Mouse (Mus musculus) frontal cortex, postnatal 36 days (tissue): ENCODE data around the gene Kif2c.

Experiments
- DNase-seq, 2 experiments: peaks; one replicate each; pipeline ENCODE4 v3.0.0; 2022; ENCODE audit warnings: low spot score in 2 of 2

The Kif2c gene

DNA sequence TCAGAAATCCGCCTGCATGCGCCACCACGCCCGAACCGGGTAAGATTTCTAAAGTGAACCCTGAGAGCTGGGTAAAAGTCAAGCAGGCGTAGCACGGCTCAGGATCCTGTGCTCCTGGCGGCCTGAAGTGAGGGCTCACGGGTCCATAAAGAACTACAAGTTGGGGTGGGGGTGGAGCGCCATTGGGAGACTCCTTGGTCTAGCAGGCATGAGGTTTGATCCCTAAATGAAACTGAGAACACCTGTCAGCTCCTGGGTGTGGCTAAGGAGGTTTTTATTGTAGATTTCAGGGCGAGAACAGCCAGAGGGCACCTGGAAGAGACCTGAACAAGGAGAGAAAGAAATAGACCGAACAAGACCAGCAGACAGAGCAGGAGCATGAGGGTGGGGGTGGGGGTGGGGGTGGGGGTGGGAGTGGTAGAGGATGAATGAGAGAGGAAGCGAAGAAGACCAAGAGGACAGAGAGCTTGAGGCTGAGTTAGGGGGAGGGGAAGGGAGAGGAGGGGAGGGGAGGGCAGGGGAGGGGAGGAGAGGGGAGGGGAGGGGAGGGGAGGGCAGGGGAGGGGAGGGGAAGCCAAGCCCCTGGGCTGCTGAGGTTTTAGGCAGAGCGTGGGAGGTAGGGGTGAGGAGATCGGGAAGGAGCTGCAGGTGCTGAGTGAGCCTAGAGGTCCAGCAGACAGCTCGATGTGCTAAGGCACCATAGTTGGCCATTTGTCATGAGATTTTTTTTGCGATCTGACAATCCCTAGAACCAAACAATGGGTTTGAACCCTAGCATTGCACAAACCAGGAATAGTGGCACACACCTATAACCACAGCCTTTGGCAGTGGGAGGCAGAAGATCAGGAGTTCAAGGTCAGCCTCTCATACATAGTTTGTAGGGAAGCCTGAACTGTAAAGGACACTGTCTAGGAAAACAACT lies 43.9 kb downstream of the Kif2c start:
- no peak for DNase-seq

- DNase-seq, result no peak
Observed at GRCm38 (mm10) chr4:117136034-117136433, 46.4 kb downstream of the Kif2c start.

GRCm38 (mm10) chr4:117134601-117134995 lies 47.8 kb downstream of the Kif2c start:
- no peak for DNase-seq

- DNase-seq, result peak; percentile 97 to 98
Observed at GRCm38 (mm10) chr4:117133817-117134600, 48.4 kb downstream of the Kif2c start, which contains the start of gene Plk3. Gene Plk3, minus strand, starts transcription at chr4:117133963.

- no peak for DNase-seq
Observed at GRCm38 (mm10) chr4:117133366-117133796, 49.1 kb downstream of the Kif2c start.

DNA sequence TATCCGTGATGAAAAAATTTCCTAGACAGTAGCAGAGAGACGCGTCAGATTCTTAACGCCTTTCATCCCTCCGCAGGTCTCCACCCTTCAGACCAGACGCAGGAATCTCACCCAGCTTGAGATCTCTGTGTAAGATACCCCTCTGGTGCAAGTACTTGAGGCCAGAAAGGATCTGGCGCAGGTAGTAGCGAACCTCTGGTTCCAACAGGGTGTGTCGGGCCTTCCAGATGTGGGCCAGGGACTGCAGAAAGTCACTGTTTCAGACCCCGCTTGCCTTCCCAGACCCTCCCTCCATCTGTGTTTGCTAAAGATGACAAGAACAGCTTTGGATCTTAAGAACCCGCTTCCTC lies 49.7 kb downstream of the Kif2c start:
- no peak for DNase-seq

- DNase-seq, result no peak
Observed at GRCm38 (mm10) chr4:117131890-117132793, 50.3 kb downstream of the Kif2c start.

GRCm38 (mm10) chr4:117131198-117131597 lies 51.2 kb downstream of the Kif2c start:
- DNase-seq, result no peak

GRCm38 (mm10) chr4:117130790-117131189 lies 51.6 kb downstream of the Kif2c start:
- no peak for DNase-seq

DNA sequence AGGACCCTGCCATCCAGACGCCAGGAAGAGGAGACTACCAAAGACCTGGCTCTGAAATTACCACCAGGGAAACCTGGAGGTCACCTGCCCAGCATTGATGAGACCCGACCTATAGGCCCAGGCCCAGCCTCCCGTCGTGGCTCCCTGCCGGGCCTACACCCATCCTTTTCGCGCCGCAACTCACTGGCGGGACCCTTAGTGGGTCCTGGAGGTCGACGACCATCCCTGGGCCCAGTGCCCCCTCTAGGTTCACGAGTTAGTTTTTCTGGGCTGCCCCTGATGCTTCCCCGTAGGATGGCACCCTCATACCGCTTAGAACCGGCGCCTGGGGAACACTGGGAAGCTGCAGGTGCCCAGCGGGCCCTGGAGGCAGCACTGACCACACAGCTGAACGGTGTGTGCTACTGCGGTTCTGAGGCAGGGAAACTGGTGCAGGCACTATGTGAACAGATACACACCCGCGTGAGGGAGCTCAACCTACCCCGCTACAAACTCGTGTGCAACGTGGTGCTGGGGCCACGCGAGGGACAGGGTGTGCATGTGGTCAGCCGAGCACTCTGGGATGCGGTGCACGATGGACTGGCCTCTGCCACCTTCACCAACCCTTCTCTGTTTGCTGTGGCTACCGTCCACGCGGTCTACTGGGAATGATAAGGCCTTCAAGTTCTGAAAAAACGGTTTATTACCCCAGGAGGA lies 54.3 kb downstream of the Kif2c start:
- no peak for DNase-seq

GRCm38 (mm10) chr4:117126675-117127290 lies 55.7 kb downstream of the Kif2c start, which contains the start of gene Tctex1d4:
Gene Tctex1d4, plus strand, starts transcription at chr4:117126794.
- DNase-seq, result no peak

- DNase-seq, result peak in 1 of 2 experiments; percentile 54
Observed at GRCm38 (mm10) chr4:117125910-117126674, 56.3 kb downstream of the Kif2c start.

GRCm38 (mm10) chr4:117125348-117125909 lies 57.0 kb downstream of the Kif2c start, which contains the start of gene Btbd19:
Gene Btbd19, minus strand, starts transcription at chr4:117125725.
- DNase-seq, result peak; percentile 76 to 81

GRCm38 (mm10) chr4:117124518-117125347 lies 57.7 kb downstream of the Kif2c start:
- no peak for DNase-seq

DNA sequence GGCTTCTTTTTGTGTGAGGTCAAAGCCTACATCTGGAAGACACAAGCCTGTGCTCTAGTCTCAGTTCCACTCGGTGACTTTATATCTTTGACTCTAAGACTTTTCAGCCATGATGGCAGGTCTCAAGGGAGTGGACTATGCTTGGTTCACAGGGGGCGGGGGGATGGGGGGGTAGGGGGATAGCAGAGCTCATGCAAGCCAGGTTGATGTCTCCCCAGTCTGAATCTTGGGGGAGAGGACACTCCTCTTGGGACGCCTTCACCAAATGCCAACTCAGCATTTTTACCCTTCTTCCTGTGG lies 58.3 kb downstream of the Kif2c start:
- DNase-seq, result no peak

DNA sequence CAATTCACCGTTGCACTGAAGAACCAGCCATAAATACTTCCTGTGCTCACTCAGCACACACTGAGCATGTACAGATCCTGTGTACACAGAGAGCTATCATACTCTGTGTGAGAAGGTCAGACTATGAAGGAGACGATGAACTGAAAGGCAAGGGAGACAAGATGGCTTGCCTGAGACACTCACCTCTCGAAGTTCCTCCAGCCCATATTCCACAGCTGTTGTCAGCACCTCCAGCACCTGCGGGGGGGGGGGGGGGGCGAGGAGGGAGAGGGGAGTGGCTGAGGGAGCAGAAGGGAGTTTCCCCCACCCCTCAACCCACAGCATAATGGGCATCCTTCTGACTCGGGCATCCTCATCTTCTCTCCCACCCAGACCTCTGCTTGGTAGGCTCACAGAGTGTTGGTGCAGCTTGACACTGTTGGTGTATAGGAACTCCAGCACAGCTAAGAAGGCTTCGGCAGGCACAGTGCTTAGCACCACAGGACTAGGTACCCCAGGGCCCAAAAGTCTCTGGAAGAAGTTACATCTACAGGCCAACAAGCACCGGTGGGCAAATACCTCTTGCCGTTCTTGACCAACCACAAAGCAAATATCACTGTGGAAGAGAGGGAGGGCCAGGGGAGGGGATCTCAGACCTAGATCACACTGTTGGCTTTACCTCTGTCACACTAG lies 58.8 kb downstream of the Kif2c start:
- no peak for DNase-seq

- DNase-seq, result no peak
Observed at GRCm38 (mm10) chr4:117122209-117122608, 60.2 kb downstream of the Kif2c start.
